Mouse (Mus musculus) brown adipose tissue, adult 24 weeks (tissue): ENCODE results near the gene Sars. TPM values are rescaled to one million over a fixed set of nuclear protein-coding genes. Genes with fewer than 3 reads are reported as not detected.

Experiments
- H3K27ac ChIP-seq: fragments of 200-500 bp; replicated peaks from 2 replicates; pipeline ENCODE4 v1.5.1; 2012; ENCODE audit warnings: low read depth, mild to moderate bottlenecking, low read length
- H3K4me1 ChIP-seq: fragments of 200-500 bp; 2 replicates; pipeline ENCODE4 v1.6.1; 2012; ENCODE audit warnings: low read length, mixed read lengths; ENCODE audit not compliant: control insufficient read depth, insufficient read depth, insufficient read length
- H3K4me3 ChIP-seq: fragments of 200-500 bp; 2 replicates; pipeline ENCODE4 v1.5.1; 2012; ENCODE audit warnings: low read depth, mild to moderate bottlenecking, low read length, moderate library complexity; ENCODE audit not compliant: insufficient read depth
- polyA plus RNA-seq: library from polyadenylated mRNA; stranded (reverse); fragments of >200 nt; gene quantifications from 2 replicates; pipeline ENCODE4 v1.2.4, GENCODE M21; 2012; ENCODE audit not compliant: missing spikeins, insufficient read depth, insufficient read length

Gene Sars
- polyA plus RNA-seq = 87.8 and 101 TPM in 2 replicates

GRCm38 (mm10) chr3:108444698-108445365 is at the start of gene Sars:
Gene Sars (minus strand): TSS chr3:108445209.
- H3K4me3 ChIP-seq = peak within 1 kb of the TSS; percentile 93
- peaks cover 8% of the 10 kb centered on the region; the same call in 1 of the 2 replicates for H3K4me1 ChIP-seq
- H3K27ac ChIP-seq = peak within 1 kb of the TSS; percentile 86

- peaks cover 4% of the 10 kb centered on the region; the same call in 1 of the 2 replicates for H3K4me1 ChIP-seq
- no peak overlapping the region for H3K4me3 ChIP-seq
Observed at GRCm38 (mm10) chr3:108489968-108490367, 45.0 kb upstream of the Sars start.

GRCm38 (mm10) chr3:108484749-108485148 is 39.7 kb upstream of the Sars start:
- no peak overlapping the region for H3K27ac ChIP-seq
- H3K4me1 ChIP-seq = no peaks in the 10 kb centered on the region
- H3K4me3 ChIP-seq = no peak overlapping the region

More at GRCm38 (mm10) chr3:108489968-108490367, 45.0 kb upstream of the Sars start:
- no peak overlapping the region for H3K27ac ChIP-seq

GRCm38 (mm10) chr3:108478800-108479199 is 33.8 kb upstream of the Sars start:
- no peaks in the 10 kb centered on the region for H3K4me1 ChIP-seq
- H3K27ac ChIP-seq = no peak overlapping the region
- no peak overlapping the region for H3K4me3 ChIP-seq

- H3K27ac ChIP-seq = no peak overlapping the region
Observed at GRCm38 (mm10) chr3:108476761-108477619, 32.0 kb upstream of the Sars start.

GRCm38 (mm10) chr3:108475496-108475895 is 30.5 kb upstream of the Sars start:
- Histone ChIP-seq H3K4me1 (no peaks in the 10 kb centered on the region), H3K27ac (no peak overlapping the region)

More at GRCm38 (mm10) chr3:108476761-108477619, 32.0 kb upstream of the Sars start:
- no peak overlapping the region for H3K4me3 ChIP-seq
- no peaks in the 10 kb centered on the region for H3K4me1 ChIP-seq

GRCm38 (mm10) chr3:108474969-108475368 is 30.0 kb upstream of the Sars start:
- Histone ChIP-seq H3K4me3 (no peak overlapping the region), H3K27ac (no peak overlapping the region), H3K4me1 (no peaks in the 10 kb centered on the region)

More at GRCm38 (mm10) chr3:108475496-108475895, 30.5 kb upstream of the Sars start:
- no peak overlapping the region for H3K4me3 ChIP-seq

GRCm38 (mm10) chr3:108467760-108468159 is 22.8 kb upstream of the Sars start:
- Histone ChIP-seq H3K4me3 (no peak overlapping the region), H3K4me1 (no peaks in the 10 kb centered on the region), H3K27ac (no peak overlapping the region)

GRCm38 (mm10) chr3:108466425-108466824 is 21.4 kb upstream of the Sars start:
- no peaks in the 10 kb centered on the region for H3K4me1 ChIP-seq
- H3K27ac ChIP-seq = no peak overlapping the region
- no peak overlapping the region for H3K4me3 ChIP-seq

- H3K27ac ChIP-seq = no peak overlapping the region
- no peaks in the 10 kb centered on the region; the same call in 1 of the 2 replicates for H3K4me1 ChIP-seq
- H3K4me3 ChIP-seq = no peak overlapping the region
Observed at GRCm38 (mm10) chr3:108458866-108459265, 13.9 kb upstream of the Sars start.

GRCm38 (mm10) chr3:108458380-108458779 is 13.4 kb upstream of the Sars start:
- Histone ChIP-seq H3K4me1 (no peaks in the 10 kb centered on the region; the same call in 1 of the 2 replicates), H3K4me3 (no peak overlapping the region; the same call in 1 of the 2 replicates), H3K27ac (no peak overlapping the region)

GRCm38 (mm10) chr3:108454172-108454571 is 9.2 kb upstream of the Sars start:
- H3K4me3 ChIP-seq = no peak overlapping the region
- no peak overlapping the region for H3K27ac ChIP-seq
- H3K4me1 ChIP-seq = no peaks in the 10 kb centered on the region; the same call in 1 of the 2 replicates

- H3K4me1 ChIP-seq = no peaks in the 10 kb centered on the region
- H3K4me3 ChIP-seq = no peak overlapping the region
- H3K27ac ChIP-seq = no peak overlapping the region
Observed at GRCm38 (mm10) chr3:108451969-108452368, 7.0 kb upstream of the Sars start.

- H3K27ac ChIP-seq = peak overlapping the region; percentile 68
- peak overlapping the region; percentile 93 for H3K4me3 ChIP-seq
- H3K4me1 ChIP-seq = peaks cover 7% of the 10 kb centered on the region; the same call in 1 of the 2 replicates
Observed at GRCm38 (mm10) chr3:108445366-108445705, 327 bp upstream of the Sars start.

- peak overlapping the region; percentile 88 for H3K27ac ChIP-seq
- H3K4me1 ChIP-seq = peaks cover 8% of the 10 kb centered on the region; the same call in 1 of the 2 replicates
- H3K4me3 ChIP-seq = peak overlapping the region; percentile 93
Observed at GRCm38 (mm10) chr3:108444029-108444428, 980 bp downstream of the Sars start.
